Comparison of ENCODE assay signal across 8 mouse cellular contexts in the genomic region with DNA sequence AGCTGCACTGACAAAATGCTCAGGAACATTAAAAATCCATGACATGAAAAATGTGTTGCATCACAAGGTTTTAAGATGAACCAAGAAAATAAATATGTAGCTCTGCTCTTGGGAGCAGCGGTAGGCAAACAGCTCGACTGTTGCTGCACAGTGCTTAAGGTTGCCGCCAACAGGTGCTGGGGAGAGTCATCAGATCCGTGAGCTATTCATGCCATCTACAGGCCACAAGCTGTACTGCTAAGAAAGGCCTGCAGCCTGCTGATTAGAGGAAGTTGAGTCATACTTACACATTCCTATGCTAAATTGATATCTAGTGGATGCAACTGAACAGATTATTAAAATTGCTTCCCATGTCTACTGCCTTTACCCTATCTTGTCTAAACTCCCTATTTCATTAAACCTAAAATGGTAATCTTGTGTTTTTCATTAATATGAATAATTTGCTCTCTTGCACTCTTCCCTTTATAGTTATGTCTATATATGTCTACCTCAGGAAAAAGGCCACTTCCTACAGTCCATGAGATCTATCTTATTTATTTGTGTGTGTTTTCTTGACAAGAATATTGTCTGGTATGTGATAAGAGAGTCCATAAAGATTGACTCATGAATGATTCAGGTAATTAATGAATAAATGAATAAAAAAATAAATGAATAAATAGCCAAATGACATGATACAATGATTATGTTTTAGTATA.
DNase-seq lines count a peak whose midpoint lies in the region; ATAC-seq and TF ChIP-seq lines count a peak whose summit lies in the region.

No protein-coding gene starts in this region.

- TF ChIP-seq CTCF in stomach, postnatal 0 days (IDR thresholded peaks at IDR 0.05; ENCODE audit: low read depth): peak; percentile 88

- TF ChIP-seq EP300 in stomach, postnatal 0 days (optimal IDR thresholded peaks at IDR 0.05): no peak

- no peak overlapping the region for H3K9ac ChIP-seq in liver, embryonic 12.5 days
- no peak overlapping the region for H3K9ac ChIP-seq in midbrain, embryonic 13.5 days (replicated peaks)
- no peak overlapping the region for H3K9ac ChIP-seq in stomach, postnatal 0 days (ENCODE audit: low read length)

- no peak for ATAC-seq in liver, embryonic 12.5 days
- ATAC-seq in midbrain, embryonic 13.5 days: peak; percentile 97
- ATAC-seq in stomach, postnatal 0 days (ENCODE audit: low FRiP score, low TSS enrichment): peak; percentile 91

- no peaks in the 10 kb centered on the region for H3K36me3 ChIP-seq in liver, embryonic 12.5 days
- no peaks in the 10 kb centered on the region for H3K36me3 ChIP-seq in midbrain, embryonic 13.5 days
- no peaks in the 10 kb centered on the region for H3K36me3 ChIP-seq in stomach, postnatal 0 days (ENCODE audit: control insufficient read depth, insufficient read depth, low read length)

- H3K27me3 ChIP-seq in liver, embryonic 12.5 days (replicated peaks): no peaks in the 10 kb centered on the region
- no peaks in the 10 kb centered on the region for H3K27me3 ChIP-seq in midbrain, embryonic 13.5 days
- no peaks in the 10 kb centered on the region for H3K27me3 ChIP-seq in stomach, postnatal 0 days (ENCODE audit: control insufficient read depth, insufficient read depth, low read length)

- DNase-seq in liver: peak; percentile 33
- DNase-seq in cerebellum, adult 8-10 months: peak; percentile 53
- peak; percentile 41 to 72 for DNase-seq in frontal cortex, postnatal 10 days (ENCODE audit: low spot score in 2 of 2)
- peak; percentile 14 for DNase-seq in kidney, adult 11 months
- DNase-seq in left cerebral cortex, postnatal 14 days (ENCODE audit: low spot score in 2 of 2): peak; percentile 85
- peak; percentile 76 for DNase-seq in stomach, postnatal 0 days (ENCODE audit: low spot score)

- no peak overlapping the region for H3K4me2 ChIP-seq in liver, embryonic 12.5 days
- no peak overlapping the region for H3K4me2 ChIP-seq in midbrain, embryonic 13.5 days (replicated peaks)
- H3K4me2 ChIP-seq in stomach, postnatal 0 days (replicated peaks; ENCODE audit: low read depth): no peak overlapping the region

- no peaks in the 10 kb centered on the region for H3K9me3 ChIP-seq in liver, embryonic 12.5 days (replicated peaks)
- no peaks in the 10 kb centered on the region for H3K9me3 ChIP-seq in midbrain, embryonic 13.5 days
- H3K9me3 ChIP-seq in stomach, postnatal 0 days (ENCODE audit: control insufficient read depth, low read length): no peaks in the 10 kb centered on the region

- H3K27ac ChIP-seq in liver, embryonic 12.5 days: no peak overlapping the region
- no peak overlapping the region for H3K27ac ChIP-seq in midbrain, embryonic 13.5 days
- H3K27ac ChIP-seq in stomach, postnatal 0 days (replicated peaks): no peak overlapping the region

- no peaks in the 10 kb centered on the region for H3K4me1 ChIP-seq in liver, embryonic 12.5 days
- no peaks in the 10 kb centered on the region for H3K4me1 ChIP-seq in midbrain, embryonic 13.5 days (replicated peaks)
- no peaks in the 10 kb centered on the region for H3K4me1 ChIP-seq in stomach, postnatal 0 days (replicated peaks; ENCODE audit: control insufficient read depth, insufficient read depth)

- H3K4me3 ChIP-seq in liver, embryonic 12.5 days: no peak overlapping the region
- H3K4me3 ChIP-seq in midbrain, embryonic 13.5 days (replicated peaks): no peak overlapping the region
- H3K4me3 ChIP-seq in stomach, postnatal 0 days (ENCODE audit: low read depth, low read length): no peak overlapping the region

- intact Hi-C loops in left cerebral cortex, postnatal 14 days (cut with DNase I): loop anchor here (10.0 kb wide), 1 partner anchor 838 kb away; no protein-coding TSS in a partner anchor

- WGBS in liver, embryonic 12.5 days (ENCODE audit: insufficient replicate concordance): 7% methylated on average over 4 of the region's 4 CpGs
- 2% methylated on average over 4 of the region's 4 CpGs for WGBS in midbrain, embryonic 13.5 days
- 0% methylated on average over 4 of the region's 4 CpGs for WGBS in stomach, postnatal 0 days

Comparison
In these comparisons a context has a peak if more than half of its experiments do, and no peak if none do; other contexts are left out.
1. DNase-seq: peak in every context shown above with its lines; median percentile 85 in left cerebral cortex, postnatal 14 days; 76 in stomach, postnatal 0 days; 56 in frontal cortex, postnatal 10 days; 53 in cerebellum, adult 8-10 months; 33 in liver; 14 in kidney, adult 11 months.